Mouse (Mus musculus) fat pad, adult 2 months (tissue): ENCODE measurements at regions not wholly inside any gene's neighbourhood (a gene's known extent, or its start where the extent isn't known, plus 50 kb on each side); places are given as distances from the start of the nearest gene placed in this dataset.

Experiments
- DNase-seq: peaks from one replicate; pipeline ENCODE4 v3.0.0-alpha.2; 2011; ENCODE audit warnings: low read depth, low spot score; ENCODE audit errors: extremely low read depth

DNA sequence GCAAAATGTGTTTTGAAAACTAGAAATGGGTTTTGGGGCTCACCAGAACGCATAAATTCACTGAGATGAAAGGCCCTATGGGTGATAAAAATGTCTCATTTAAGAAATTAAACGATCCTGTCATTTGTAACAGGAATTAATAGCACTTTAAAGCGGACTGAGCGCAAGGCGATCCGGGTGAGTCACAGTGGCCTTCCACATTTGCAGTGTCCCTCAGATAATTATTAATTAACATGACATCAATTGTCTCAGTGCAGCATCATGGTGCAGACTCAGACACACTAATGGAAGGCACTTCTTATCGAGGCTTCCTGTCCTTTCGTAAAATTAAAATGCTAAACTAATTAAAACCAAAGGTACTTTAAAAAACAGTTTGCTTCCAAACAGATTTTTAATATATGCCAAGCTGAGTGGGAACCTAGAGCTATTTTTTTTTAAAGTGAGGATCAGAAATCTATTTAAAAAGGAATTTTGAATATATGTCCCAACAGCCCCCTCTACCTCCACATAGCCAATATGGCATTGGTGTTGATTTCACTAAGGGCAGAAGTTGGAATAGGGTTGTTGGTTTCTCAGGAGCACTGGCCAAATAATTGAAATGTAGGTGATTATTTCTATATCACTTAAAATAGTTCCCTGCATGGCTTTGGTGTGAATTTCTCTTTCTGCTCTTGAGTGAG lies 262.0 kb upstream of the Id2 start:
- DNase-seq = no peak

DNA sequence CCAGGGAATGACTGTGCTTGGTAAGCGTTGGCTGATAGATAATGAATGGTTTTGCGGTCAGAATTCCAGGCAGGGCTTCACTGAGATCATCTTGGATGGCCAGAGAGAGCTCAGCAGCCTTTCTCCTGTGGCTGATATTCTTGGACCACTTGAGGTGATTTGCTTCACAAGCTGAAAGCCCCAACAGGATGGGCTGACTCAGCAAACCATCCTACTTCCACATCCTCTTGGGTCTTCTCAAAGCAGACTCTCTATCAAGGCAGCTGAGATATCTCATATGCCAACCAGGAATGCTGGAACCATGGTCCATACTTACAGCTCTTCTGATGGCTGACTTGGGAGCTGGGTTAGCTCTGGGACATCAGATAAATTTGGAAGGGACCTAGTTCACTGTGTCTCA lies 259.8 kb upstream of the Id2 start:
- no peak for DNase-seq

DNA sequence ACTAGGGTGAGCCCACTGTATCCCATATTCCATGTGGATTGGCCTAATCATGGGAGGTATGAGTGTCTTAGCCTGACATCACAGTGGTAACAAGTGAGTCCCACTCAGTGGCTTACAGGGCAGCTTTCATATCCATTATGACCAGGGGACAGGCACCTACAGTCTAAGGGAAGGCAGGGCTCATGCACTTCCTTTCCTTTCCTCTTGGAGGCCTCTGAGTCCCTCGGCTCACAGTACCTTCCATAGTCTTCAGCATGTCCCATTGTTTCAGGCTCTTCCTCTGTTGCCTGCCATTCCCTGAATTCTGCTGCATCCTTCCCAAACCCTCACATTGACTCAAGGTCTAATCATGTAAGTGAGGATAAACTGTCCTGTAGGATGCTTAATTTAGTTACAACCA lies 258.3 kb upstream of the Id2 start:
- DNase-seq = no peak

DNA sequence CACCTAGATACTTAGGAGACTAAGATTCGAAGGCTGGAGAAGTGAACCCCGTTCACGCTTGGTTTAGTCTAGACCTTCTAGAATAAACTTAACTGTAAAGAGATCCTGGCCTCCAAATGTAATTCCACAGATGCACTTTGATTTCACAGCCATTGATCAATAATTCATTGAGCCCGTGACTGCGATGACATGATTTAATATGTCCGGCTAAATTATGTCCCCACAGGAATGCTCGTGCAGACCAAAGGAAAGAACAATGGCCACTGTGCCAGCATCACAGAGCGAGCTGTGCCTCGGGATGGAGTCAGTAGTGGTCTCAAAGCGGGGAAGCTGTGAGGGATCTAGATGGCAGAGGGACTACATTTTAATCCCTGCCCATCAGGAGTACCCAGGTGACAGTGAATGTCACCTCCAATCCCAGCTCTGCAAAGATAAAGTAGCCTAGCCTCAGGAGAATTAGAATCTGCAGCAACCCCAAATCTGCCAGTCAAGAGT lies 256.5 kb upstream of the Id2 start:
- DNase-seq = no peak

DNA sequence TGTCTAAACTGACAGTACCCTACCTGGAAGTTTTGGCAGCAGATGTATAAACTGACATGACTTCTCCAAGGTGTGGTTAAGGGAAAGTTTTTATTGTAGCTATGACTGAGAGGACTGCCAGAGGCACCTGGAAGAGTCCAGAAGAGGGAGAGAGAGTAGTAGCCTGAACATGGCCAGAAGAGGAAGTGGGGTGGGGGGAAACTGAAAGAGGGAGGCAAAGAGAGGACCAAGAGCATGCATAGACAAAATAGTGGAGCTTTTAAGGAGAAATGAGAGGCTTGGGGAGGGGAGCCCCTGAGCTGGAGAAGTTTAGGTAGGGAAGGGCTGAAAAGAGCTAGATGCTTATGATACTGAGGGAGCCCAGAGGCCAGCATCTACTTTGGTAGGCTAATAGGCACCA lies 255.2 kb upstream of the Id2 start:
- no peak for DNase-seq

DNA sequence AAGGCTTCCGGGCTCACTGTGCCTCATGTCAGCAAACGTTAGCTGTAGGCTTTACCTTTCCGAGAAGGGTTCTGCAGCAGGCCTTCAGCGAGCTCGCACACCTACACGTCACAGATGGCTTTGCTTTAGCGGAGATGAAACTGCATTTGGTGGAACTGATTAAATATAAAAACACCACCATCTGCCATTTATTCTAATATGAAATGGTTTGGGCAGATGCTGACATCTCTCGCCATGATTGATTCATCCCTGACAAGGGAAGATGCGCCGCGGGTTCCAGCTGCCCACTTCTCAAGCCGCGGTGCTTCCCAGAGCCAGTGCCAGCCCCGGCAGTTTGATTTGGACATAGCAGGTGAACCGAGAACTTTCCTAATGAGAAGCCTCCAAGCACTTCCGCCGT lies 247.4 kb upstream of the Id2 start:
- DNase-seq = no peak

DNA sequence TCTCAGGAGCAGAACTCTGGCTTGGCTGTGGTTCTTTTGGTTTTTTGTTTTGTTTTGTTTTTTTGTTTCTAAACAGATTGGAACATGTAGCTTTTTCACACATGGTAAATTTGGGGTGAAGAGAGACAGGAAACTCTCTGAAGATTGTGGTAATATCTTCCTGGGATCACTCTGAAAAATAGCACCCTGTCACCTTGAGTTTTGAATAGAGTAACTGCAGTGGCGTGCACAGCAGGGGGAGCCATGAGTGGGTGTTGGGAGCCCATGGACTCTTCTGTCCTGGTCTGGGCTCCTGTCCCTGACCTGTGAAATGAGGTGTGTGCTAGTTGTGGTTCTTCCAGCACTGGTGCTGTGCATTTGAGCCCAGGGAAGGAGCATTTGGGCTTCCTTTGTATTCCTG lies 241.8 kb upstream of the Id2 start:
- DNase-seq = no peak

DNA sequence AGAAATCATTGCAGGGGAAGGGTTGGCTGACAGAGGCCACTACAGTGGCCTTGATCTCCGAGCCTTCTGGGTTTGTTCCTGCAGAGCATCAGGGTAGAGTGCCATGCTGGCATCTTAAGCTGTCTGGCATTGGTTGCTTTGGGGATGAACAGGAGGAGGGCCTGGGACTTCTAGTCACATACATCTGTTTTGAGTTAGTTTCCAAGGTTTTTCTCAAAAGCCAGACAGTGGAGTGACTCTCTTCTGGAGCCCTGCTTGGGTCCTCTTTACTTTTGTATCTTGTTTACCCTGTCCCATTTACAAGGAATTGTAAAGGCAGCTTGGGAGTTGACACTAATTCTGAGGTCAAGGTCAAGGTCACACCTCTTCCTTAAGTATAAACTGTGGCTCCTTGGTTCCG lies 239.0 kb upstream of the Id2 start:
- DNase-seq = no peak

DNA sequence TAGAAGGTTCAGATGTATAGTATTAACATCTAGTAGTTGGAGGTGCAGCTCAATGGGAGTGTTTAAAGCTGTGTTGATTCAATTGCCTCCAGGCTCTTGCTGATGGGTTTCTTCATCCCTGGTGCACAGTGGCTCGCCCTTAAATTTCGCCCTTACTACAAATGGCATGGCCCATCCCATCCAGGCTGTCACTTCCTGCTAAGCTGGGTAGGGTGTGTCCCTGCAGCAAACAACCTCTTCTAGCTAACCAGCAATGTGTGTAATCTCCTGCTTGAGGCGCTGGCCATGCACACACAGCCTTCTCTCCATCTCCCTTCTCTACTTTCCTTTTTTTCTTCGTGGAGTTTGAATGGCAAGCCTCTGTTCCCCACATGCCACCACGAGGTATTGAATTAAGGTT lies 238.1 kb upstream of the Id2 start:
- DNase-seq = no peak

DNA sequence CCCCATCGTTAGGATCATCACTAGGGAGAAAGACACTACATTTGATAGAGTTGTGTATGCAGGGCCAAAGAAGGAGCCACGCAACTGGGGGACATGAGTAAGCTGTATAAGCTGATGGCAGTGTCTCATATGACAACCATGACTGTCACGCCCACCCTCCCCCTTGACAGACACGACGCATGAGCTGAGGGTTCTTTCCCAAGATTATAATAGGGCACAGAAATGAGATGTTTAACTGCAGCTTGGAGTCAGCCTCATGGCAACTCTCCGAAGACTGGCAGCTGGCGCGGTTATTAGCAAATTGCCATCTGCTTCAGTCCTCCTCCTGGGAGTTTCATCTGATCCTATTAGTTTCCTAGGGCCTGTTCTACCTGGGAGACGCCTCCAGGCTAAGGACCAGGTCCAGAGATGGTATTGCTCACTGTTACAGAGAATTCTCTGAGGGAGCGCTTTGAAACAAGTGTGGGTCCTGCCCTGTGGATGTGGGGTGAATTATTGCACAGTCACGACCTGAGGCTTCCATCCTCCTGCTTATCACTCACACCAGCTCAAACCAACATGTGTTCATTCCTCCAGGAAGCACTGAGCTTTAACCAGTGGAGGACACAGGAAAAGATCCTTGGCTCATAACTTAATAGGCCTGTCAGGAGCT lies 235.6 kb upstream of the Id2 start:
- DNase-seq = no peak

DNA sequence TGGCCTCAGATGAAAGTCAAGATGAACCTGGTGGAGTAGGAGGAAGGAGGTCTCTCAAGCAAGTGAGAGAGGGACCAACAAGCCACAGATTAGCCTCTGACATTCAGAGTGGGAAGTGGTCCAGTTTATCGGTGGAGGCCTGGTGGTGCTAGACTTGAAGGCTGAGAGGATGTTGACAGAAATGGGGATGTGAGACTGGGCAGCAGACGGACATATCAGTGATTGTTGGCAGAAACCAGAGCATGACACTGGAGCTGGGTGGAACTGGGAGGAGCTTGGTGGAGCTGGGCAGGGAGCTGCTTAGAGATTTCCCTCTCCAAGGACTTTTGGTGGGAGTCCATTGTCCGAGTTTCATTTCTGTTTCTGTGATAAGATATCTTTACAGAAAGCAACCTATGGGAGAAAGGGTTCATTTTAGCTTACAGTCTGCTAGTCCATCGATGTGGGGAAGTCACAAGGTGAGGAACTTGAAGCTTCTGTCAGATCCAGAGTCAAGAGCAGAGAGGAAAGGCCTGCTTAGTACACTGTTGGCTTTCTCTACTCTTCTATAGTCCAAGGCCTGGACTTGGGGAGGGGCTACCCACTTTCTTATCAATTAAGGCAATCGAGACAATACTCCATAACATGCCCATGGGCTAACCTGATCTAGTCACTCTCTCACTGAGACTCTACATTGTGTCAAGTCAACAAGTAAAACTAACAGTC lies 233.2 kb upstream of the Id2 start:
- DNase-seq = no peak

DNA sequence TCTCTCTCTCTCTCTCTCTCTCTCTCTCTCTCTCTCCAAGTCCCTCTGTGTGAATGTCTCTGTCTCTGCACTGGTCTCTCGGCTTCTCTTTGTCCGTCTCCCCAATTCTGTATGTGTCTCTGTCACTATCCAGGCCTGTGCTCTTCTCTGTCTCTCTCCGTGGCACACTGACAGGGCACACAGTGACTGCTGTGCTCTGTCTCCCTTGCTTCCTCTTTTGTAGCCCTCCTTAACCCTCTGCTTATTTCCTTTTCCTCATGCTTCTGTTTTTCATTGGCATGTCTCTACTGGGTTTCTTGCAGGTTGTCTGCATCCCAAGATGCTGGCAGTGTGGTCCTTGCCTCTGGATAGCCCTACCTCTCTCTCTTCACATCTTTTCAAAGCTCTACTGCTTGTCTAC lies 229.0 kb upstream of the Id2 start:
- no peak for DNase-seq

DNA sequence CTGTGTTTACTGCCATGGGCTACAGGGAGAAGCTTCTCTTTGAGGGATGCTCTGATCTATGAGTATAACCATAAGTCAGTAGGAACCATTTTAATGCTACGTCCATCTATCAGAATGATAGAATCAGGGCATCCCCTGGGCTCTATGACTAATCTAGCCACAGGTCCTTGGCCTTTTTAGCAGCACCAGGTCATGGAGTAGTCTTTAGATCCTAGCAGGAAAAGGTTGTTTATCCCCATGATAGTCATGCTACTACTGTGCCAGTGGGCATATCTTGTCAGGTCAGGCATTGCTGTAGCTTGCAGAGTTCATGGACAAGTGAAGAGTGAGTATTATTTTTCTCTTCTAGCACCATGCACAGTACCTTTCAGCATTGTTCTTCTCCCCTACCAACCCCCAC lies 226.2 kb upstream of the Id2 start:
- DNase-seq = no peak

DNA sequence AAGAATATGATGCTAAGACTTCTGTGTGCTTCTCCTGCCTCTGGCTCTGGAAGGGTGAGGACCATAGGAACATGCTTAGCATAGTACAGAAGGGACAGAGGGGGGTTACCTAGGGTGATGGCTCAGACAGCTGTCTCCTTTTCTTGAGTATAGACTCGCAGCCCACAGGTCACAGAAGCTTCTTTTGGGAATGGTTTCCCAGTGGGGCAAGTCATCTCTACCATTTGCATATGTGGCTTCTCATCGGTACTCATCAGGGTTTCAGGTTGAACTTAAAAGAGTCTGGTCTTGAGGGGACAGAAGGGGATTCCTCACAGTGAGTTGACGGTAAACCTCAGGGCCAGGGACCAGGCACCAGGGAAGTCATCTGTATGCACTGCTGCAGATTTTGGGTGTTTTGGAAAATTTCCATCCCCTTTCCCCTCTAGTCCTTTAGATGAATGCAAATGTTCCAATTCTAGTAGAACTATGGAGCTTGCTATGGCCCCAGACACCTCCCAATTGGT lies 223.4 kb upstream of the Id2 start:
- DNase-seq = no peak

DNA sequence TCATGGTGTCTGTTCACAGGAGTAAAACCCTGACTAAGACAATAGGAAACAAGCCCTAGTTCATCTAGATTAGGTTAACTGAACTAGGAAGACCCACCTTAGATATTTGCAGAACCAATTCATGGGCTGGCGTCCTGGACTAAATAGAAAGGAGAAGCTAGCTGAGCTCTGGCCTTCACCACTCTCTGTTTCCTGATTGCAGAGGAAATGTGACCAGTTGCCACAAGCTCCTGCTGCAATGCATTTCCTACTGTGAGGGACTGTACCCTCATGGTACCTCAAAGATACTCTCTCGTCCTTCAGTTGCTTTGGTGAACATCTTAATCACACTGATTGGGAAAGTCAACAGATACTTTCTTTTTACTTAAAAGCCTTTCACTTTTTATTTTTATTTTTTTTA lies 222.9 kb upstream of the Id2 start:
- DNase-seq = no peak

DNA sequence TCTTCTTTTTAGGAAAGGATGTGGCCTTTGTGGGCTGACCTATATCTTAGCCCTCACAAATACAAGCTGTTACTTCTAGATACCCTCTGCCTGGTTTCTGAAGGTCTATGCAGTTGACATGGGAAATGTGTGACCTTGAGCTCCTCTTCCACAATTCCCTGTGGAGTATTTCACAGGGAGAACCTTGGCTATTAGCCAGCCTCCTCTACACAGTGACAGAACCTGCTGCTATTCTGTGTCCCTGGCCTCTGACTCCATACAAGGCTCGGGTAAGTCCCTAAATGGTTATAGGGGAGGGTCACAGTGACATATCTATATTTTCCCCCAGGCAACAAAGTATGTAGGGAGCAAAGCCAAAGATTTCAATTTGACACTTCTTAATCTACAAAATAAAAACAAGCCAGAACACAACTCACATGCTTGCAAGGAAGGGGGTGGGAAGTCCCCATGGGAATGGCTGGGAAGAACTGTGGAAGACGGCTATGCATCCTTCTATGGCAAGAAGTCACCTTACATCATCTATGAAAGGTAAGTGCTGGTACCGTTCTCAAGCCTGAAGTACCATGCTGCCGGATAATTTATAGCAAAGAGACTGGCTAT lies 221.2 kb upstream of the Id2 start:
- no peak for DNase-seq

DNA sequence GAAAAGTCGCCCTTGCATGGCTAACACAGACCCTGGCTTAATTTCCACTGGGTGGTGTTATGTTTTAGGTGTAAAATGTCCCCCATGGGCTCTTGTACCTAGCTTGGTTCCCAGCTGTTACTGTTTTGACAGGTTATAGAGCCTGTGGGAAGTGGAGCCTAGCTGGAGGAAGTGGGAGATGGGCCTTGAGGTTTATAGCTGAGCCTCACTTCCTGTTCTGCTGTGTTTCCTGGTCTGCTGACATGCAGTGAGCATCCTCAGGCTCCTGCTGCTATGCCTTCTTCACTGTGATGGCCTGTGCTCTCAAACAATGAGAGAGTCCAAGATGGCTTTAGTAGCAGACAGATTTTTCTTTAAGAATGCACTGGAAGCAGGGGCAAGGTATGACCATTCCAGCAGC lies 219.0 kb upstream of the Id2 start:
- DNase-seq = no peak

DNA sequence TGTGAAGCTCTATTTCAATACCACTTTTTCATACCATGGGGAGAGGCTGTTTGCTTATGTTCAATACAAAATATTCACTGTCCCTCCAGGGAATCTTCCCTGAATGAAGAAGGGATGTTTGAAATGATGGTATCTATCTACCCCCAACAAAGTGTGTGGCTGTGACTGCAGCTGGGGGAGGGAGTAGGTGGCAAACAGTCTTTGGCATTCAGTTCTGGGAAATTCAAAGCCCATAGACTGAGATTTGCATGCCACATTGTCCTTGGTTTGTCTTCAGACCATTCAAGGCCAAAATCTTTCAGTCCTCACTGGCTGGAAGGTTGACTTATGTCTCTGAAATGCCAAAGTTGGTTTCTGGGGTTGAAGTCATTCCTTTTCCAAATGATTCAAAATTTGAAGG lies 216.3 kb upstream of the Id2 start:
- DNase-seq = no peak

DNA sequence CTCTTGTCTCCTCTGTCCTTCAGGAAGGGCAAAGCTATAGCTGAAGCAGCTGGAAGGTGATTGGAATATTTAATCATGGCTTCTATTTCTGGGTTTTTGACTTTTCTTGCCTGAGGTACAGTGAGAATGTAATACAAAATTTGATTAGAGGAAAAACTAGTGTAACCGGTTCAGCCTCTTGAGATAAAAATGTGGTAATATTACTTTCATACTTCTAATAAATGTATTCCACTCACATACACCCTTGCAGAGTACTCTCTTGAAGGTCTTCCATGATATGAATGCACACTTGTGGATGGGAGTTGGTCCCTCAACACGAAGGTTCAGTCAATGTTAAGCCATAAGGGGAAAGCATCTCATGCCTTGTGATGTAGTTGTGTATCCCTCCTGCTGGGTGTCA lies 215.4 kb upstream of the Id2 start:
- DNase-seq = no peak

DNA sequence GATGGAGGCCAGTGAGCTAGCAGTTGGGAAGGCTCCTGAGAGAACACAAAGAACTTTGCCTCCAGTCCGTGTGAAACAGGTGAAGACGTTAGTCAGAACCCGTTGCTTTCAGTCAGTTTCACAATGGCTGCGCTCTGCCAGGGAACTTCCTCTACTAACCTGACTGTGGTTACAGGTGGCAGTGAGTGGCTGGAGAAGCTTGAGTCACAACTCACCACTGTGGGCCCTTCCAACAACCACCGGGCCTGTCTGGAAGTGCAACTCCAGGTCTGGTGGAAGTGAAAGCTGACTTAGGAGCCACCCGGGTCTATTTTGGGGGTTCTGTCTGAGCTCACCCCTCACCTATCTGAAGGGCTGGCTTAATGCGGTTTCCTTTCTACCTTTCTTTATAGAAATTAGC lies 214.8 kb upstream of the Id2 start:
- DNase-seq = peak; percentile 61

DNA sequence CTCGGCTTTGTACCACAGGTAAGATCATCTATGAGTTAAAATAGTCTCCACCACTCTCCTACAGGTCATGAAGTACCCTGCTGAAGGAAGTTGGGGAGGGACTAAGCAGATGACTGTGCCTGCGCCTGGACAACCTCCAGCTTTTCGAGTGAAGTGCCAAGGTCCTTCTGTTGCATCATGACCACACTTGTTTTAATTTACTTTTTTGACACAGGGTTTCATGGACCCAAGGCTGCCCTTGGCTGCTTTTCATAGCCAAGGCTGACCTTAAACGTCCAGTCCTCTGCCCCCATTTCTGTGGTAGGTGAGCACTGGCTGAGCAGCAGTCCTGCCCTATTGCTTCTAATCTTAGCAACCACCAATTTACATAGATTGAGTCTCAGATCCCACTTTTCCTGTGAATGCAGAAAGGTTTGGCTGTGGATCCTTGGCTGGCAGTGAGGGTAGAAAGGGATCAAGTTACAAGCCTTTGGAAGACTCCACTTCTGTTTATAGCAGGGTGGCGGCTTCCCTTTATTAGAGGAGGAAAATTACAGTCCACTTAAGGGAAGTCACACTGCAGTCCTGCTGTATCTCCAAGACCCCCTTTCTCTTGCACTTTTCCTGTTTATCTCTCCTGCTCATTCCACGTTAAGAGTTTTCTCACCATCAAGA lies 213.5 kb upstream of the Id2 start:
- peak; percentile 42 for DNase-seq
